Mouse (Mus musculus) neural tube, embryonic 10.5 days (tissue): ENCODE data around the gene Clec2d.
"Not testable (repeated sequence)": the region's sequence is repeated elsewhere in the genome, so short reads cannot be mapped to it uniquely, and the experiment has no call there.

Experiments
- DNase-seq: peaks from one replicate; pipeline ENCODE4 v3.0.0-alpha.2; 2017; ENCODE audit warnings: low spot score; ENCODE audit errors: extremely low spot score

The Clec2d gene

DNA sequence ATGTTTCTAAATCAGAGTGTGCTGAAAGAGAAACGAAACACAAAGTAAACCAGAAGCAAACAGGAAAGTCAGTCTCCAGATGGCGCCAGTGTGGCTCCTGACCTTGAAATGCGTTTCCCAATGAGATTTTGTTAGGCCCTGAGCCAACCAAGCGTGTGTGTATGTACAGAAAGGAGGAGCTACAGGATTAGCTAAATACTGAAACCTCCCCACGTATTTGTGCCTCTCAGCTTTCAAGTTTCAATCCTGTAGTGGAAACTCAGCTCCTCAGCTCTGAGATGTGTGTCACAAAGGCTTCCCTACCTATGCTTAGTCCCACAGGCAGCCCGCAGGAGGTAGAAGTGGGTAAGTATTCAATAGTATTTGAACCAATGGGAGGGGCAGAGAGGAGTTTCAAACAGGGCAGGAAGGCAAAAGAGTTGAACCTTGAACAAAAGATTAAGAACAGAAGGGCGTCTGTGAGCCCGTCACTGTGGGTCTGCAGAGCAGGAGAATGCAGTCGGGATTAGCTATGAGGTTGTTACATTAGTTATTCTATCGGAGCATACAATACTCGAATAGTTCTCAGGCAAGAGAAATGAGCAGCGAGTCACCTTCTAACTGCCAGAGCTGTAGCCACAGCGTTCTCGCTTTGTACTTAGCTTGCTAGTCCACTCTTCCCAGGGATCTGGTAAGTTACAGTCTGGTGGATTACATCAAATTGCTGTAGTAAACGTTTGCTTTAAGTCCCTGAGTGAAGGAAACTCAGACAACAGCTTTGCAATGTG is at the start of gene Clec2d:
Gene Clec2d, plus strand, starts transcription at position 213 of the 767 bp plus-strand sequence.
- peak; percentile 53 for DNase-seq

- DNase-seq, result no peak
These were observed 47.6 kb upstream of the Clec2d start for GRCm38 (mm10) chr6:129132604-129133341.

DNA sequence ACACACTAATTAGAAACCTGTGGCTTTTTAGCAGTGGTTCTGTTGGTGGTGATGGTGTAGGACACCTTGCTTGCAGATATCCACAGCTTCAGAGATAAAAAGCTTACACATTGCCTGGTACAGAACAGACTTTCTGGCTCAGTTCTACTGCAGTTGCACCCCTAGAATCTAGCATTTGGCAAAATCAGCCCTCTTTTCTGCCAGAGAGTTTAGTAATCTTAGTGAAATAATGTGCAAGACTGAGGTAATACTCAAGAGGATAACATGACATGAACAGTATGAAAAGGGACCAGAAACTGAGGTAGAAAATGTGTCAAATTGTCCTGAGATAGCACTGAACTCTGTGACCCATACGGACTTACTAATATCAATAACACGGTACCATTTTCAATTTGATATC is 33.6 kb upstream of the Clec2d start:
- no peak for DNase-seq

GRCm38 (mm10) chr6:129160103-129160502 is 20.3 kb upstream of the Clec2d start:
- no peak for DNase-seq

- no peak for DNase-seq
These were observed 19.3 kb upstream of the Clec2d start for GRCm38 (mm10) chr6:129161136-129161535.

- no peak for DNase-seq
These were observed 18.5 kb upstream of the Clec2d start for GRCm38 (mm10) chr6:129161951-129162350.

GRCm38 (mm10) chr6:129162587-129163159 is 17.7 kb upstream of the Clec2d start:
- DNase-seq, result no peak

GRCm38 (mm10) chr6:129163606-129164005 is 16.8 kb upstream of the Clec2d start:
- DNase-seq, result no peak

DNA sequence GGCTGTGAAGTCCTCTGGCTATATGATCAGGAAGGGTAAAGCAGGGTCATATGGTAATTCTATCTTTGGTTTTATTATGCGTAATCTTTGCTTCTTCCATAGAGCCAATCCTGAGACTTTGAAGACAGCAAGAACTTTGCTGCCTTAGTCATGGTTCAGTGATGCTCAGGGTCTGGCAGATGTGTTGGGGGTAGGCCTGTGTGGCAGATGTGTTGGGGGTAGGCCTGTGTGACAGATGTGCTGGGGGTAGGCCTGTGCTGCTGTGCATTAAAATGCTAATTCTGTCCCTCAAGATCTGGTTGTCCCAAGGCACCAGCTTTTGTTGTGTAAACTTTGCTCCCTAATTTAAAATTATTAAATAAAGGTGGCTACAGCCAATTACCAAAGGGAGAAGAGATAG is 9.5 kb upstream of the Clec2d start:
- DNase-seq, result no peak

- no peak for DNase-seq
These were observed 8.7 kb upstream of the Clec2d start for GRCm38 (mm10) chr6:129171675-129172074.

- DNase-seq, result no peak
These were observed 5.6 kb upstream of the Clec2d start for GRCm38 (mm10) chr6:129174836-129175235.

DNA sequence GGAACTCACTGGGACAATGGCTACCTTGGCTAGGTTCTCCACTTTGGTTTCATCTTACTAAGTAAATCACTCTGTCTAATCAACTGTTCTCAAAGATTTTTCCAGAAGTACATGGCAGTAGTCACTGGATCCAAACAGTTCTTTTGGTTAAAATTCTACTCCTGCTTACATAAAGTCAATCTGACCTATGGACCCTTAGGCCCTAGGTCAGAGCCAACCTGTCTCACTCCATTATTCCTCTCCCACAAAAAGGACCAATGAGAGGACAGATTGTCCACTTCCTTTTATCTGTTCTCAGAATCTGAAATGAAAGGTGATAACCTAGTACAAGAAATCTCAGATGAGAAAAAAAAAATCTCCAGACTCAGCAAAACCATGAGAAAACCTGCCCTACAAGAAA is 4.8 kb upstream of the Clec2d start:
- no peak for DNase-seq

DNA sequence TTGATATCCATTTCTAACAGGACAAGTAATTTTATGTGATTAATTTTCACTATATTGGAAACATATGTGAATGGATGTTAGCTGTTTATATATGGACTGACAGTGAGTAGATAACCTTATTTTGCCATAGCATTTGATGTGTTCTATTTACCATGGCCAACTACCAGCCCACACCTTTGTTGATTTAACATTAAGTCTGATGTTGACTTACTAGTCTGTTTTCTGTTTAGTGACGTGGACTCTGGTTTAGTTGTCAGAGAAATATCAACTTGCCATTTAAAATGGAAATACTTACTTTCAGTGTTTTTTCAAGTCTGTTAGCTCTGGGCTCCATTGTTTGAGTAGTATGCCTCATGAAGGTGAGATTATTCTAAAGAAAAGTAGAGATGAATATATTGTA is 3.8 kb upstream of the Clec2d start:
- no peak for DNase-seq

DNA sequence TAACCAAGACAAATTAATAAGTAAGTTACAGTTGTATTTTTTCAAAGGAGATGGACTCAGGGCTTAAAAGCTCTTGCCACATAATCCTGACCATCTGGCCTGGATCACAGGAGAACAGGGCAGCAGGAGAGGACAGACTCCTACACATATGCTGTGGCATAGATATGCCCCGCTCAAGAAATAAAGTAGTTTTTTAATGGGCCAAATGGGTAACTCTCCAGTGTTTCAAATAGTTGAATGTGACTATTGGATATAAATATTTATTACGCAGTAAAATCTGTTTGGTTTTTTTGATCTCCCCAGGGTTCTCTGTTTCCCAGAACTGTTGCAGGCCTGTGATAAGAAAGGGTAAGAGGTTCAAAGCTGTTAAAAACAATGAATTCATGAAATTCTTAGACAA is 1.1 kb upstream of the Clec2d start:
- no peak for DNase-seq

GRCm38 (mm10) chr6:129179831-129180230 is 584 bp upstream of the Clec2d start:
- DNase-seq, result not testable (repeated sequence)

- no peak for DNase-seq
These were observed 834 bp downstream of the Clec2d start for GRCm38 (mm10) chr6:129181249-129181648.

DNA sequence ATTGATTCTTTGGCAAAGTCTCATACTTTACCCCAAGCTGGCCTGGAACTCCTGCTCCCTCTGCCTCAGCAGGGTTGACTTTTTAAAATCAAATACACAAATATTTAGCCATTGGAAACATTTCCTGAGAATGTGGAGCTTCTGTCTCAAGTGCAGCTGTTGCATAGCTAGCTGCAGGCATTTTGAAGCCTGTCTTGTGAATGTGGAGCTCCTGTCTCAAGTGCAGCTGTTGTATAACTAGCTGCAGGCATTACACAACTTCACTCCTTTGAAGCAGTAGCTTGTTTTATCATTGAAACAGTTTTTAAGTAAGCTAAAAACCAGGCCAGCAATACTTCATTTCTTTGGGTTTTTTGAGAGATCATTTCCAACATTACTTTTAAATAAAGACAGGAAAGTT is 1.3 kb downstream of the Clec2d start:
- no peak for DNase-seq

DNA sequence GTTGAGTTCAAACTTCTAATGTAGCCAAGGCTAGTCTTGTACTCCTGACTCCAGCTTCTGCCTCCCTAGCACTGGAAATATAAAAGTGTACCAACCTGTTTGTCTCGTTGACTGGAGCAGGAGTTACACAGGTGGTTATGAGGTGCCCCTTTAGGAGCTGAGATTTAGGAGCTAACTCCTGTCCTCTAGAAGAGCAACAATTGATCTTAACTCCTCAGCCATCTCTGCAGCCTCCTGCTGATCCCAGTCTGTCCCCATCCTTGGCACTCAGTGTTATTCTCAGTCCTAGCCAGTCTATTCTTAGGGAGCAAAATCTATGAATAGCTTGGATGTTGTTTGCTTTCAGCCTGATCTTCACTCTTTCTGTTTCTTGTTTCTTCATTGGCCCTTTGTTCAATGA is 2.1 kb downstream of the Clec2d start:
- no peak for DNase-seq

DNA sequence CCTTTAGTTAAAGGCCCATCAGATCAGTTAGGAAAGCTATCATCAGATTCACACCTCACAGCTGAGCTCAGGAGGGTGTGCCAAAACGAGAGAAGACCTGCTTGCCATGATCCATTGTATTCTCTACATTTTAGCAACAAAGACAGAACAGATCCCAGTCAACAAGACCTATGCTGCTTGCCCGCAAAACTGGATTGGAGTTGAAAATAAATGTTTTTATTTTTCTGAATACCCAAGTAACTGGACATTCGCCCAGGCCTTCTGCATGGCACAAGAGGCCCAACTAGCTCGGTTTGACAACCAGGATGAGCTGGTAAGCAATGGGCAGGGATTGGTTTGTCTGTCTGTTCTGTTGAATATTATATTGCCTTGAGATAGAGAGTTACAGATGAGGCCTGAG is 3.6 kb downstream of the Clec2d start:
- not testable (repeated sequence) for DNase-seq

GRCm38 (mm10) chr6:129184788-129185187 is 4.4 kb downstream of the Clec2d start:
- DNase-seq, result no peak

DNA sequence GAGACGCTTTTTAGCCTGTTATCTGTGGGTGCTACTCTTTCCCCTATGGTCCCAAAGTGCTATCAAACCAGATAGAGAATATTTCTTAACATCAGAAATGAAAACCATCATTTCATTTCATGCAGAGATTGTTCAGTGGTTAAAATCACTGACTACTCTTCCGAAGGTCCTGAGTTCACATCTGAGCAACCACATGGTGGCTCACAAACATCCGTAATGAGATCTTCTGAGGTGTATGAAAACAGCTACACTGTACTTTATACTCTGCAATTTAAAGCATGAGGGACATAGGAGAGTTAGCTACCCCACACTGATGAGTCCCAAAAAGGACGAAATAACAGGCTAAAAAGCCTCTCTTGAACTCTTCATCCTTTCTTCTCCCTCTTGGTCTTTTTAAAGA is 5.6 kb downstream of the Clec2d start:
- no peak for DNase-seq

GRCm38 (mm10) chr6:129186457-129187199 is 6.2 kb downstream of the Clec2d start:
- no peak for DNase-seq
